Mouse (Mus musculus) heart, postnatal 0 days (tissue): ENCODE measurements around the gene Kcna4.

Experiments used
- CTCF ChIP-seq: IDR thresholded peaks from 2 replicates; pipeline ENCODE4 v1.5.1; 2016; ENCODE audit warnings: antibody characterized with exemption, control low read depth, low read depth
- EP300 ChIP-seq: IDR thresholded peaks from 2 replicates; pipeline ENCODE4 v1.6.1; 2016; ENCODE audit warnings: antibody characterized with exemption, low read depth

DNA sequence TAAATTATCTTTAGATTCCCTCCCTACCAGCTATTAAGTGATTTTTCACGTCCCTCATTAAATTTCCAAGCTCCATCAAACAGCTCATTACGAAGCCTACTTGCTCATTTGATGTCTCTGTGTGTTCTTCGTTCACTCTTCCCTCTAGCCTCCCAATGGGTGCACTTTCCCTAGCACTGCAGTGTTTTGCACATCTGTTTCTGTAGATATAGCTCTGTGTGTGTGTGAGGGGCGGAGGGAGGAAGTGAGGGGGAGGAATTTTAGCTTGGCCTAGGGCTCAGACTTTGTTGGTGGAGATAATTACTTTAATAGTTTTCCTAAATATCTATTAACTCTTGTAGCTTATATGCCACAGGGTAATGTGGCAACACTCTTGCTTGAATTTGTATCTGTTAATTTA, 54.4 kb downstream of the Kcna4 start:
- TF ChIP-seq EP300 (no peak), CTCF (no peak)
